Mouse (Mus musculus): ENCODE measurements around the gene Klk6.

GRCm38 (mm10) chr7:43778176-43778970, 45.9 kb upstream of the Klk6 start:
- no peak for TF ChIP-seq CTCF (IDR thresholded peaks at IDR 0.05; ENCODE audit: borderline replicate concordance, insufficient read depth, low read length)
- no peak for TF ChIP-seq POLR2A (IDR thresholded peaks at IDR 0.05; ENCODE audit: low read depth, low read length)
